Mouse (Mus musculus): ENCODE results near the gene Tmub2.

- TF ChIP-seq CTCF (IDR thresholded peaks at IDR 0.05; ENCODE audit: control insufficient read depth, insufficient read depth, insufficient read length) (no peak), CEBPB (IDR thresholded peaks at IDR 0.05; ENCODE audit: low read depth) (no peak), MYOD1 (IDR thresholded peaks at IDR 0.05; ENCODE audit: control insufficient read depth, insufficient read length, low read depth) (no peak), MAX (IDR thresholded peaks at IDR 0.05) (no peak), MYOG (IDR thresholded peaks at IDR 0.05; ENCODE audit: control insufficient read depth, extremely low read depth, insufficient read length) (no peak), USF1 (IDR thresholded peaks at IDR 0.05; ENCODE audit: low read depth) (no peak)
Measured at GRCm38 (mm10) chr11:102295598-102296471, 11.1 kb downstream of the Tmub2 start.

All from C2C12 (cell line).